Mouse (Mus musculus) A20 (cell line): ENCODE results near the gene Spc24.

Experiments
- DNase-seq: peaks from one replicate; pipeline ENCODE4 v3.0.0-alpha.2; 2011; ENCODE audit warnings: low read depth, low spot score

The Spc24 gene

GRCm38 (mm10) chr9:21749382-21750118 is 10.6 kb downstream of the Spc24 start:
- no peak for DNase-seq

- DNase-seq: no peak
Observed at GRCm38 (mm10) chr9:21748491-21748890, 11.6 kb downstream of the Spc24 start.

DNA sequence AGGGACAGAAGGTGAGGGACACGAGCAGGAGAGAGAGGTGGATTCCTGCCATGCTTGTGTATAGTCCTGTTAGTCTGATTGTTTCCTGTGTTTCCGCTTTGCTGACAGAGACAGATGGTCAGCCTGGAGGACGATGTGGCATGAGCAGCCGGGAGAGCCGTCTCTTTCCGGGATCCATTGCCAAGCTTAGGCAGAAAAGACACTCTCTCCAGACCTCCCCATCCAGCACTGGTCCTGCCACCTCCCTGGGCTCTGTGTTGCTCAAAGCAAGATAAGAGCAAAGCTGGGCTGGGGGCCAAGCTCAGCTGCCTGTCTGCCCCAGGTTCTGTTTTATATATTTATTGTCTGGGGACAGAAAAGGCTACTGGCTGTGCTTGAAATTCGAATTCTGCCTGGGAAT is 12.1 kb downstream of the Spc24 start:
- no peak for DNase-seq

- no peak for DNase-seq
Observed at GRCm38 (mm10) chr9:21747238-21747774, 12.8 kb downstream of the Spc24 start.

- no peak for DNase-seq
Observed at GRCm38 (mm10) chr9:21741514-21741913, 18.6 kb downstream of the Spc24 start.

- no peak for DNase-seq
Observed at GRCm38 (mm10) chr9:21740427-21740826, 19.7 kb downstream of the Spc24 start.

DNA sequence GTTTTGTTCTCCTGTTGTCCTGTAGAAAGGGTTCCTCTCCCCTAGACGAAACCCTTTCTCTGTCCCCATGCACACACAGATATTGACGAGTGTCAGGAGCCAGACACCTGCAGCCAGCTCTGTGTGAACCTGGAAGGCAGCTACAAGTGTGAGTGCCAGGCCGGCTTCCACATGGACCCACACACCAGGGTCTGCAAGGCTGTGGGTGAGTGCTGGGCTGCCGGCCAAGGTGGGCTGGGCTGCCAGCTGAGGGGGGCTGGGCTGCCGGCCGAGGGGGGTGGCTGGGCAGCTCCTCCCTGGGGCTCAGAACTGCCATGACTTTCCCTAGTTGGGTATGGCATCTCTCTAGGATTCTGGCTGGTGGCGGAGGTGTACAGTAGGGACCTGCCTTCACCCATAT is 21.3 kb downstream of the Spc24 start:
- DNase-seq: no peak

DNA sequence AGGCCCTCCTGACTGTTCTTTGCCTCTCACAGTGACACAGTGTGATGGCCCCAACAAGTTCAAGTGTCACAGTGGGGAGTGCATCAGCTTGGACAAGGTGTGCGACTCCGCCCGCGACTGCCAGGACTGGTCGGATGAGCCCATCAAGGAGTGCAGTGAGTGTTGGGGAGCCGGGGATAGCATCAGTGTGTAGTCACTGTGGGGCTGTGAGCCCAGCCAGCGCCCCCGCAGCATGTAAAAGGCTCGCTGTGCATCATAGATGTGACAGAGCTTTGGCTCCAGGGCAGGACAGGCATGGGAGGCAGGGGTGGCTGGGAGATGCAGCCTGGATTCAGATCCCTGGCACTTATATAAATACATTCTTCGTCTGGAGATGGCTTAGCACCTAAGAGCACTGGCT is 22.9 kb downstream of the Spc24 start:
- no peak for DNase-seq

- no peak for DNase-seq
Observed at GRCm38 (mm10) chr9:21736580-21736979, 23.5 kb downstream of the Spc24 start.

DNA sequence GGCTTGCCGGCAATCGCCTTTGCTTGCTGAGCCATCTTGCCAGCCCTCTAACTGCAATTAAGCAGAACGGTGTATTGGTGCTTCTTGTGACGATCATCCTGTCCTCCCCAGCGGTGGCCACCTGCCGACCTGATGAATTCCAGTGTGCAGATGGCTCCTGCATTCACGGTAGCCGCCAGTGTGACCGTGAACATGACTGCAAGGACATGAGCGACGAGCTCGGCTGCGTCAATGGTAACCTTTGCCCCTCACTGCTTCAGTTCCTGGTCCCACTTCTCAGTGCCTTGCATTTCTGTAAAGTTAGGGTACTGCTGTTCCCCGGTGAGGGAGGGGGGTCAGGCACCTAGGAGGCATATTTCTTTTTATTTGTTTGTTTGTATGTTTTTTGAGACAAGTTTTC is 25.0 kb downstream of the Spc24 start:
- DNase-seq: no peak

DNA sequence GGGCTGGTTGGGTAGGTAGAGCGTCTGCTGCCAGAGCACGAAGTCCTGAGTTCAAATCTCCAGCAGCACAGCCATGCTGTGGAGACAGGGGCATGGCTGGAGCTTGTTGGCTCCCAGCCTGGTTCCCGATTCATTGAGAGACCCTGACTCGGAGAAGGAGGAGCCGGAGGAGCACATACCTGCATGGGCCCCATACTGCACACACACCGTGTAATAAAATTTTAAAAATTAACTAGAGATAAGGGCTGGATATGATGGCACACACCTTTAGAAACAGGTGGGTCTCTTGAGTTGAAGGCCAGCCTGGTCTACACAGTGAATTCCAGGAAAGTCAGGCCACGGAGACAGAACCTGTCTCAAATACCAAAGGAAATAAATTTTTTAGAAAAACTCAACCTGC is 26.1 kb downstream of the Spc24 start:
- DNase-seq: no peak

DNA sequence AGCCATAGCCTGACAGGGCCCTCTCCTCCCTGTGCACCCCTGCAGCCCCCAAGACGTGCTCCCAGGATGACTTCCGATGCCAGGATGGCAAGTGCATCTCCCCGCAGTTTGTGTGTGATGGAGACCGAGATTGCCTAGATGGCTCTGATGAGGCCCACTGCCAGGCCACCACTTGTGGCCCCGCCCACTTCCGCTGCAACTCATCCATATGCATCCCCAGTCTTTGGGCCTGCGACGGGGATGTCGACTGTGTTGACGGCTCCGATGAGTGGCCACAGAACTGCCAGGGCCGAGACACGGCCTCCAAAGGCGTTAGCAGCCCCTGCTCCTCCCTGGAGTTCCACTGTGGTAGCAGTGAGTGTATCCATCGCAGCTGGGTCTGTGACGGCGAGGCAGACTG is 26.7 kb downstream of the Spc24 start:
- DNase-seq: no peak

GRCm38 (mm10) chr9:21732288-21732687 is 27.8 kb downstream of the Spc24 start:
- no peak for DNase-seq

DNA sequence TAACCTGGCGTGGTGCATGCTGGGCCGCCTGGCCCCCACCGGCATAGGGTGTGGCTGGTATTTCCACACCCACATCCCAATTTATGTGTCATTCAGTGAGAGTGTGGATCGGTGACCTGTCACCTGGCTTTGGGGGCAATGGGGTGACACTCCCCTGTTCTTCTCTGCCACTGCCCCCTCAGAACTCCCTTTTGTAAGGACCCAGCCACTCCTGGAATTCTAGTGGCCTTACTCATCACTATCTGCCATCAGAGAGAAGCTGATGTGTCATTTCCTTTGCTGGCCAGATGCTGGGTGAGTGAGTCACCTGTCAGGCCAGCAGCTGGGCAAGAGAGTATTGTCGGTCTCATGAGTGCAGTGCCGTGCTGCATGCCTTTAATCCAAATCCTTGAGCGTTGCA is 30.8 kb downstream of the Spc24 start:
- DNase-seq: no peak

- peak; percentile 20 for DNase-seq
Observed at GRCm38 (mm10) chr9:21728261-21728832, 31.8 kb downstream of the Spc24 start.

GRCm38 (mm10) chr9:21726218-21726975 is 33.7 kb downstream of the Spc24 start:
- no peak for DNase-seq

- DNase-seq: no peak
Observed at GRCm38 (mm10) chr9:21725224-21726121, 34.6 kb downstream of the Spc24 start.

DNA sequence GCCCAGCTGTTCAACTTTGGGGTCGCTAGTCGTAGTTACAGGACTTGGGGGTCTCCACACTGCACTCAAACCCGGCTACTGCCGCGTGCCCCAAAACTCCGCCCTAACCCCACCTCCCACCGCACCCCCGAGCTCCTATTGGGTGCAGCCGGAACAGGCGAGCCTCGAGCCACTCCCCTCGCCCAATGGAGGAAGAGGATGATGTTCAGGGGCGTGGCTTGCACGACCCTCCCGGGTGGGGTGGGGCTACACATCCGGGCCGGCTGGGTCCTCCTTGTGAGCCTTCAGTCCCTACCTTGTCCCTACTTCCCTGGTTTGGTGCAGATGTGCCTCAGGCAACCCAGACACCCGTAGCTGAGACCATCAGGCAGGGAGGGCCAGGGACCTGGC is 36.0 kb downstream of the Spc24 start:
- DNase-seq: peak; percentile 88

- DNase-seq: peak; percentile 83
Observed at GRCm38 (mm10) chr9:21723377-21724146, 36.5 kb downstream of the Spc24 start, which contains the start of gene Ldlr. Gene Ldlr, plus strand, starts transcription at chr9:21723483.

GRCm38 (mm10) chr9:21721036-21721435 is 39.1 kb downstream of the Spc24 start:
- DNase-seq: no peak

DNA sequence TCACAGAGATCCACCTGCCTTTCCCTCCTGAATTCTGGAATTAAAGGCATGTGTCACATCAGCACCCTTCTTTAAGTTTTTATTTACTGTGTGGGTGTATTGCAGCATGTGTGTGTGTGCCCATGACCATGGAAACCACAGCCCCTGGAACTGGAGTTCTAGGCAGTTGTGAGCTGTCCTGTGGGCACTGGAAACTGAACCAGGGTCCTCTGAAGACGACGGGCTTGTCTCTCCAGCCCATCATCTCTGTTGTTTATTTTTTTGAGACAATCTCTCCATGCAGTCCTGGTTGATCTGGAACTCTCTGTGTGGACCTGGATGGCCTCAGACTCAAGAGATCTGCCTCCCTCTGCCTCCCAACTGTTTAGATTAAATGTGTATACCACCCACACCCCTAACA is 43.1 kb downstream of the Spc24 start:
- DNase-seq: no peak
